Mouse (Mus musculus): ENCODE results near the gene Fam111a. TPM values are rescaled to one million over a fixed set of nuclear protein-coding genes. Genes with fewer than 3 reads are reported as not detected.

Fam111a gene
- polyA plus RNA-seq, 1 experiment from 2014 or later, result 16.2 TPM

DNA sequence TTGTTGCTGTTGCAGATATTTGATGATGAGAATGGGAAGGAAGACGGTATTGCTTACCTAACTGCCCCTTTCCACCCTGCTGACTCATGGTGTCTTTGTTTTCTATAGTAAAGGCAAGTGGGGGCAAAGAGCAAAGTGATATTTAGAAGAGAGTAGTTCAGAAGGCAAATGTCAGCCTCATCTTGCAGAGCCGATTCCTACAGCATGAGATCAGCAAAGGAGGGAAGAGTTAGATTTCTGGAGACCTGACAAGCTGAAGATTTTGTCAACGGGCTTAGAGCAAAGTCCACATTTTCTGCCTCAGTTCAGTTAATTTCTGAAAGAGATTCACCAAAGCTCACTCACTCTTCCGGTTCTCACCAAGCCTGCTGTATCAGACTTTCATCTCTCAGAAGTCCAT lies 87.6 kb downstream of the Fam111a start, which contains the start of gene Glyat:
Glyat (plus strand) TSS at position 133 of the 400 bp plus-strand sequence.
- Histone ChIP-seq H3K27me3 (ENCODE audit: control insufficient read depth, insufficient read depth, low read length) (no peaks in the 10 kb centered on the region), H3K4me3 (ENCODE audit: control insufficient read depth in 1 of 2, insufficient read depth in 1 of 2, low read depth in 1 of 2, low read length in 2 of 2) (no peak within 1 kb of the TSS), H3K9me3 (ENCODE audit: control insufficient read depth, low read length) (no peaks in the 10 kb centered on the region), H3K36me3 (ENCODE audit: control insufficient read depth, insufficient read depth, low read length) (no peaks in the 10 kb centered on the region), H3K4me2 (ENCODE audit: low read length) (no peak within 1 kb of the TSS), H3K27ac (replicated peaks in 1 of 2; ENCODE audit: control insufficient read depth in 1 of 2, insufficient read depth in 1 of 2, low read depth in 2 of 2, low read length in 2 of 2) (no peak within 1 kb of the TSS), H3K4me1 (ENCODE audit: control insufficient read depth in 2 of 2, insufficient read depth in 2 of 2, low read length in 2 of 2) (no peaks in the 10 kb centered on the region), H3K9ac (ENCODE audit: low read length) (no peak within 1 kb of the TSS)
- WGBS, result 63% methylated on average over 4 of the region's 4 CpGs
- no peak for ATAC-seq (ENCODE audit: insufficient number of reproducible peaks, insufficient read depth, low FRiP score, low read depth)

GRCm38 (mm10) chr19:12634259-12634658 lies 88.7 kb downstream of the Fam111a start:
- no peak overlapping the region for H3K4me3 ChIP-seq (ENCODE audit: control insufficient read depth in 1 of 2, insufficient read depth in 1 of 2, low read depth in 1 of 2, low read length in 2 of 2)
- no peak for ATAC-seq (ENCODE audit: insufficient number of reproducible peaks, insufficient read depth, low FRiP score, low read depth)
- no peak overlapping the region for H3K9ac ChIP-seq (ENCODE audit: low read length)
- no peak overlapping the region for H3K4me2 ChIP-seq (ENCODE audit: low read length)
- no peaks in the 10 kb centered on the region for H3K4me1 ChIP-seq (ENCODE audit: control insufficient read depth in 2 of 2, insufficient read depth in 2 of 2, low read length in 2 of 2)
- H3K27me3 ChIP-seq (ENCODE audit: control insufficient read depth, insufficient read depth, low read length), result no peaks in the 10 kb centered on the region
- no peaks in the 10 kb centered on the region for H3K9me3 ChIP-seq (ENCODE audit: control insufficient read depth, low read length)
- no peak overlapping the region for H3K27ac ChIP-seq (replicated peaks in 1 of 2; ENCODE audit: control insufficient read depth in 1 of 2, insufficient read depth in 1 of 2, low read depth in 2 of 2, low read length in 2 of 2)
- 78% methylated on average over 3 of the region's 3 CpGs for WGBS
- no peaks in the 10 kb centered on the region for H3K36me3 ChIP-seq (ENCODE audit: control insufficient read depth, insufficient read depth, low read length)

- Histone ChIP-seq H3K27ac (replicated peaks in 1 of 2; ENCODE audit: control insufficient read depth in 1 of 2, insufficient read depth in 1 of 2, low read depth in 2 of 2, low read length in 2 of 2) (no peak overlapping the region), H3K36me3 (ENCODE audit: control insufficient read depth, insufficient read depth, low read length) (no peaks in the 10 kb centered on the region), H3K9ac (ENCODE audit: low read length) (no peak overlapping the region), H3K4me1 (ENCODE audit: control insufficient read depth in 2 of 2, insufficient read depth in 2 of 2, low read length in 2 of 2) (no peaks in the 10 kb centered on the region), H3K4me3 (ENCODE audit: control insufficient read depth in 1 of 2, insufficient read depth in 1 of 2, low read depth in 1 of 2, low read length in 2 of 2) (no peak overlapping the region), H3K27me3 (ENCODE audit: control insufficient read depth, insufficient read depth, low read length) (no peaks in the 10 kb centered on the region), H3K9me3 (ENCODE audit: control insufficient read depth, low read length) (no peaks in the 10 kb centered on the region), H3K4me2 (ENCODE audit: low read length) (no peak overlapping the region)
- ATAC-seq (ENCODE audit: insufficient number of reproducible peaks, insufficient read depth, low FRiP score, low read depth), result no peak
- WGBS, result 78% methylated on average over 4 of the region's 4 CpGs
Measured at GRCm38 (mm10) chr19:12634963-12635362, 89.4 kb downstream of the Fam111a start.

DNA sequence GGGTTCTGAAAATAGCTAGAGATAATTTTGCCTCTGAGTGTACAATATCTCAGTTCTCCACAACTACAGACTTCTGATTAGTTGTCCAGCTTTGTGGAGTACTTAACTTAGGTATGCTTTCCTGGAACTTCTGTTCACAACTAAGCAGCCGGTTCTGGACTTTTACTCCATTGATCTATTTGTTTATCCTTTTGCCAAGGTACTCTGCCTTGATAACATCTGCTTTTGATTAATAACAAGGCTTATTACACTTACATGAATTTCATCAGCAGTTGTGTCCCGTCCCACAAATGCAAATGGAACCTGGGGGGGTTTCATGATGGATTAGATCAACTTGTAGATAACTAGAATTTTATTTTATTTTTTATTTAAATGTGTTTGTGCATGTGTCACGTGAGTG lies 91.3 kb downstream of the Fam111a start:
- Histone ChIP-seq H3K4me3 (ENCODE audit: control insufficient read depth in 1 of 2, insufficient read depth in 1 of 2, low read depth in 1 of 2, low read length in 2 of 2) (no peak overlapping the region), H3K4me1 (ENCODE audit: control insufficient read depth in 2 of 2, insufficient read depth in 2 of 2, low read length in 2 of 2) (no peaks in the 10 kb centered on the region), H3K9ac (ENCODE audit: low read length) (no peak overlapping the region), H3K27me3 (ENCODE audit: control insufficient read depth, insufficient read depth, low read length) (no peaks in the 10 kb centered on the region), H3K36me3 (ENCODE audit: control insufficient read depth, insufficient read depth, low read length) (no peaks in the 10 kb centered on the region), H3K27ac (replicated peaks in 1 of 2; ENCODE audit: control insufficient read depth in 1 of 2, insufficient read depth in 1 of 2, low read depth in 2 of 2, low read length in 2 of 2) (no peak overlapping the region), H3K4me2 (ENCODE audit: low read length) (no peak overlapping the region), H3K9me3 (ENCODE audit: control insufficient read depth, low read length) (no peaks in the 10 kb centered on the region)
- 65% methylated on average over 3 of the region's 3 CpGs for WGBS
- no peak for ATAC-seq (ENCODE audit: insufficient number of reproducible peaks, insufficient read depth, low FRiP score, low read depth)

DNA sequence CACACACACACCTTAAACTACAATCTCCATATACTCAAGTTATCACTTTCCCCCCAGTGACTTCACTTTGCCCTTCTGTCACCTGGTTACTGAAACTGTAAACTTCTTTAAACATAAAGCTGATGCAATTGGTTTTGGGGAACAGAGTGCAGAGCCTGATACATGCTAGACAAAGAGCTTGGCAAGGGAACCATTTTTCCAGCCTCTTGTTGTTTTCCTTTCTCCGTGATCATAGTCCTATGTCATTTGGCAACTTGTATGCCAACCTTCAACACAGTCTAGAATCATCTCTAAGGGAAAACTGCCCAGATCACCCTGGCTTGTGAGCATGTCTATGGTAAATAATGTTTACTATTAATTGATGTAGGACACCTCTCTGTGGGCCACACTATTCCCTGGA lies 92.5 kb downstream of the Fam111a start:
- H3K27ac ChIP-seq (replicated peaks in 1 of 2; ENCODE audit: control insufficient read depth in 1 of 2, insufficient read depth in 1 of 2, low read depth in 2 of 2, low read length in 2 of 2), result no peak overlapping the region
- H3K4me3 ChIP-seq (ENCODE audit: control insufficient read depth in 1 of 2, insufficient read depth in 1 of 2, low read depth in 1 of 2, low read length in 2 of 2), result no peak overlapping the region
- WGBS, result 50% methylated on average over 1 of the region's 1 CpGs
- H3K27me3 ChIP-seq (ENCODE audit: control insufficient read depth, insufficient read depth, low read length), result no peaks in the 10 kb centered on the region
- no peaks in the 10 kb centered on the region for H3K9me3 ChIP-seq (ENCODE audit: control insufficient read depth, low read length)
- ATAC-seq (ENCODE audit: insufficient number of reproducible peaks, insufficient read depth, low FRiP score, low read depth), result no peak
- no peak overlapping the region for H3K4me2 ChIP-seq (ENCODE audit: low read length)
- no peaks in the 10 kb centered on the region for H3K4me1 ChIP-seq (ENCODE audit: control insufficient read depth in 2 of 2, insufficient read depth in 2 of 2, low read length in 2 of 2)
- H3K36me3 ChIP-seq (ENCODE audit: control insufficient read depth, insufficient read depth, low read length), result no peaks in the 10 kb centered on the region
- H3K9ac ChIP-seq (ENCODE audit: low read length), result no peak overlapping the region

Other genes starting within 250 kb of the Fam111a start
- not detected in 2 replicates for gene Olfr1436, start 246.6 kb upstream of the Fam111a start, polyA plus RNA-seq (2014; fragmentation: Nextera tagmentation; extraction: Ambion mirVana)
- not detected in 2 replicates for gene Olfr1437, start 220.6 kb upstream of the Fam111a start, polyA plus RNA-seq (2014; fragmentation: Nextera tagmentation; extraction: Ambion mirVana)
- gene Olfr1438-ps1, start 209.8 kb upstream of the Fam111a start, polyA plus RNA-seq (2014; fragmentation: Nextera tagmentation; extraction: Ambion mirVana), result not detected in 2 replicates
- not detected in 2 replicates for gene Olfr1440, start 158.5 kb upstream of the Fam111a start, polyA plus RNA-seq (2014; fragmentation: Nextera tagmentation; extraction: Ambion mirVana)
- not detected in 2 replicates for gene Olfr1441, start 128.3 kb upstream of the Fam111a start, polyA plus RNA-seq (2014; fragmentation: Nextera tagmentation; extraction: Ambion mirVana)
- gene Pfpl, start 117.8 kb upstream of the Fam111a start, polyA plus RNA-seq (2014; fragmentation: Nextera tagmentation; extraction: Ambion mirVana), result not detected in 2 replicates
- gene Mpeg1, start 85.0 kb upstream of the Fam111a start, polyA plus RNA-seq (2014; fragmentation: Nextera tagmentation; extraction: Ambion mirVana), result 0.95 and 1.2 TPM in 2 replicates
- gene Dtx4, start 44.3 kb upstream of the Fam111a start, polyA plus RNA-seq (2014; fragmentation: Nextera tagmentation; extraction: Ambion mirVana), result 1.8 and 2.0 TPM in 2 replicates
- gene Gm4952, start 54.2 kb downstream of the Fam111a start, polyA plus RNA-seq (2014; fragmentation: Nextera tagmentation; extraction: Ambion mirVana), result not detected in 2 replicates
- not detected in 2 replicates for gene Glyat, start 87.6 kb downstream of the Fam111a start, polyA plus RNA-seq (2014; fragmentation: Nextera tagmentation; extraction: Ambion mirVana)
- gene Olfr1442, start 124.7 kb downstream of the Fam111a start, polyA plus RNA-seq (2014; fragmentation: Nextera tagmentation; extraction: Ambion mirVana), result not detected in 2 replicates
- gene Olfr1443, start 132.4 kb downstream of the Fam111a start, polyA plus RNA-seq (2014; fragmentation: Nextera tagmentation; extraction: Ambion mirVana), result not detected in 2 replicates
- gene Keg1, start 150.0 kb downstream of the Fam111a start, polyA plus RNA-seq (2014; fragmentation: Nextera tagmentation; extraction: Ambion mirVana), result not detected in 2 replicates
- gene Cntf, start 219.9 kb downstream of the Fam111a start, polyA plus RNA-seq (2014; fragmentation: Nextera tagmentation; extraction: Ambion mirVana), result 0.41 TPM in 1 of 2 replicates, not detected in the other